Comparison of ENCODE assay signal across 11 mouse cellular contexts in genomic region chr3:121433359-121433758, GRCm38 (mm10). TPM values are rescaled to one million over a fixed set of nuclear protein-coding genes. Genes with fewer than 3 reads are reported as not detected.
A peak's percentile ranks its signal among the peaks of the same experiment; 100 is the strongest.
DNase-seq lines count a peak whose midpoint lies in the region; ATAC-seq and TF ChIP-seq lines count a peak whose summit lies in the region.
"Had no signal": no experiment of that assay in that cellular context is flagged by ENCODE, and none has a peak within 500 bp of the region (broad histone marks: within the 10 kb centered on the region; RNA-seq: fewer than 3 reads in every experiment).

No protein-coding gene starts in this region.

- 90% methylated on average over 6 of the region's 6 CpGs for WGBS in forebrain, embryonic 12.5 days
- 88% methylated on average over 6 of the region's 6 CpGs for WGBS in forebrain, embryonic 16.5 days
- 76% methylated on average over 6 of the region's 6 CpGs for WGBS in intestine, embryonic 15.5 days
- WGBS in intestine, postnatal 0 days: 70% methylated on average over 6 of the region's 6 CpGs
- 58% methylated on average over 6 of the region's 6 CpGs for WGBS in limb, embryonic 14.5 days

- 0 out of 2 replicates have a peak overlapping the region, but pooled peaks have one; percentile 12 for H3K9ac ChIP-seq in forebrain, embryonic 12.5 days
- H3K9ac ChIP-seq in forebrain, embryonic 16.5 days (replicated peaks; ENCODE audit: low read depth, low read length): no peak overlapping the region
- H3K9ac ChIP-seq in intestine, embryonic 15.5 days: no peak overlapping the region
- H3K9ac ChIP-seq in intestine, postnatal 0 days (ENCODE audit: low read depth, low read length): no peak overlapping the region
- H3K9ac ChIP-seq in limb, embryonic 14.5 days (ENCODE audit: low read depth, low read length, severe bottlenecking): peak overlapping the region; percentile 32

- no peaks in the 10 kb centered on the region for H3K27me3 ChIP-seq in forebrain, embryonic 12.5 days
- no peaks in the 10 kb centered on the region for H3K27me3 ChIP-seq in forebrain, embryonic 16.5 days (replicated peaks; ENCODE audit: control insufficient read depth, insufficient read depth, low read length)
- H3K27me3 ChIP-seq in intestine, embryonic 15.5 days (replicated peaks): no peaks in the 10 kb centered on the region
- H3K27me3 ChIP-seq in intestine, postnatal 0 days (replicated peaks; ENCODE audit: control insufficient read depth, insufficient read depth, low read length): no peaks in the 10 kb centered on the region
- no peaks in the 10 kb centered on the region for H3K27me3 ChIP-seq in limb, embryonic 14.5 days (ENCODE audit: control insufficient read depth, insufficient read depth, low read length)

- no peak for ATAC-seq in forebrain, embryonic 12.5 days (ENCODE audit: low FRiP score)
- ATAC-seq in forebrain, embryonic 16.5 days: no peak
- 0 out of 2 replicates have a peak, but pooled peaks have one; percentile 19 for ATAC-seq in intestine, embryonic 15.5 days
- no peak for ATAC-seq in intestine, postnatal 0 days
- ATAC-seq in limb, embryonic 14.5 days (ENCODE audit: low FRiP score, low read depth): no peak
- no peak for ATAC-seq in CD4-positive, CD25-positive, alpha-beta regulatory T cell, adult 4 months
- ATAC-seq: midbrain, embryonic 16.5 days had no signal

- no peak for DNase-seq in limb, embryonic 14.5 days (ENCODE audit: low spot score)
- DNase-seq in adrenal gland, postnatal 14 days: no peak
- DNase-seq: adrenal gland, postnatal 25 days; cerebellum, adult 9-10 months had no signal

- peaks cover 13% of the 10 kb centered on the region for H3K36me3 ChIP-seq in forebrain, embryonic 12.5 days (replicated peaks)
- no peaks in the 10 kb centered on the region for H3K36me3 ChIP-seq in forebrain, embryonic 16.5 days (ENCODE audit: control insufficient read depth, insufficient read depth)
- H3K36me3 ChIP-seq in intestine, embryonic 15.5 days: peaks cover 3% of the 10 kb centered on the region; the same call in 1 of the 2 replicates
- no peaks in the 10 kb centered on the region for H3K36me3 ChIP-seq in intestine, postnatal 0 days (ENCODE audit: control insufficient read depth, insufficient read depth)
- H3K36me3 ChIP-seq in limb, embryonic 14.5 days (ENCODE audit: control insufficient read depth, insufficient read depth, low read length): peaks cover 6% of the 10 kb centered on the region; the same call in 1 of the 2 replicates

- H3K4me2 ChIP-seq in forebrain, embryonic 12.5 days: no peak overlapping the region
- no peak overlapping the region for H3K4me2 ChIP-seq in forebrain, embryonic 16.5 days (ENCODE audit: low read length)
- no peak overlapping the region for H3K4me2 ChIP-seq in intestine, embryonic 15.5 days (replicated peaks)
- no peak overlapping the region for H3K4me2 ChIP-seq in intestine, postnatal 0 days (replicated peaks; ENCODE audit: low read depth)
- peak overlapping the region; percentile 37 for H3K4me2 ChIP-seq in limb, embryonic 14.5 days (replicated peaks; ENCODE audit: low read depth, low read length, severe bottlenecking)

- H3K27ac ChIP-seq in forebrain, embryonic 12.5 days: no peak overlapping the region
- no peak overlapping the region; the same call in 1 of the 2 replicates for H3K27ac ChIP-seq in forebrain, embryonic 16.5 days (ENCODE audit: low read length)
- H3K27ac ChIP-seq in intestine, embryonic 15.5 days: no peak overlapping the region
- H3K27ac ChIP-seq in intestine, postnatal 0 days (ENCODE audit: low read depth, low read length): no peak overlapping the region
- H3K27ac ChIP-seq in brown adipose tissue, adult 24 weeks (replicated peaks; ENCODE audit: low read depth, low read length): peak overlapping the region; percentile 67
- H3K27ac ChIP-seq in limb, embryonic 14.5 days (replicated peaks; ENCODE audit: low read depth, low read length): peak overlapping the region; percentile 83

- TF ChIP-seq POLR2A in limb, embryonic 14.5 days (IDR thresholded peaks at IDR 0.05; ENCODE audit: borderline replicate concordance, extremely low read depth, insufficient read depth, insufficient read length): no peak

- no peak overlapping the region for H3K4me3 ChIP-seq in forebrain, embryonic 12.5 days (replicated peaks)
- no peak overlapping the region for H3K4me3 ChIP-seq in forebrain, embryonic 16.5 days (replicated peaks; ENCODE audit: low read length)
- H3K4me3 ChIP-seq in intestine, embryonic 15.5 days (replicated peaks): no peak overlapping the region
- no peak overlapping the region for H3K4me3 ChIP-seq in intestine, postnatal 0 days (ENCODE audit: low read depth, low read length)
- H3K4me3 ChIP-seq in brown adipose tissue, adult 24 weeks (ENCODE audit: insufficient read depth, low read depth, low read length): no peak overlapping the region
- H3K4me3 ChIP-seq in limb, embryonic 14.5 days (replicated peaks; ENCODE audit: low read length): no peak overlapping the region

- TF ChIP-seq CTCF in intestine, postnatal 0 days (IDR thresholded peaks at IDR 0.05; ENCODE audit: low read depth): no peak

- no peaks in the 10 kb centered on the region for H3K9me3 ChIP-seq in forebrain, embryonic 12.5 days
- no peaks in the 10 kb centered on the region for H3K9me3 ChIP-seq in forebrain, embryonic 16.5 days (ENCODE audit: control insufficient read depth, low read length)
- no peaks in the 10 kb centered on the region for H3K9me3 ChIP-seq in intestine, embryonic 15.5 days
- no peaks in the 10 kb centered on the region for H3K9me3 ChIP-seq in intestine, postnatal 0 days (ENCODE audit: control insufficient read depth)
- no peaks in the 10 kb centered on the region for H3K9me3 ChIP-seq in limb, embryonic 14.5 days (ENCODE audit: control insufficient read depth, low read length)

- peaks cover 83% of the 10 kb centered on the region for H3K4me1 ChIP-seq in forebrain, embryonic 12.5 days
- H3K4me1 ChIP-seq in forebrain, embryonic 16.5 days (replicated peaks; ENCODE audit: control insufficient read depth, insufficient read depth, low read length): peaks cover 48% of the 10 kb centered on the region
- peaks cover 51% of the 10 kb centered on the region for H3K4me1 ChIP-seq in intestine, embryonic 15.5 days (replicated peaks)
- H3K4me1 ChIP-seq in intestine, postnatal 0 days (replicated peaks; ENCODE audit: control insufficient read depth, insufficient read depth, low read length): no peaks in the 10 kb centered on the region
- H3K4me1 ChIP-seq in brown adipose tissue, adult 24 weeks (ENCODE audit: control insufficient read depth, insufficient read depth, insufficient read length, low read length): peaks cover 42% of the 10 kb centered on the region
- H3K4me1 ChIP-seq in limb, embryonic 14.5 days (ENCODE audit: control insufficient read depth, insufficient read depth, low read length): peaks cover 64% of the 10 kb centered on the region

RNA-seq across cellular contexts. Expression of gene Cnn3, which starts 7.1 kb away (rescaled TPM):
- 831 and 838 TPM in 2 replicates for polyA plus RNA-seq in forebrain, embryonic 12.5 days (2016; fragmentation: Nextera tagmentation; extraction: Ambion mirVana)
- polyA plus RNA-seq in forebrain, embryonic 16.5 days (2015; fragmentation: Nextera tagmentation; extraction: Ambion mirVana): 554 and 700 TPM in 2 replicates
- 414 and 470 TPM in 2 replicates for polyA plus RNA-seq in intestine, embryonic 15.5 days (2015; fragmentation: Nextera tagmentation; extraction: Ambion mirVana)
- polyA plus RNA-seq in intestine, postnatal 0 days (2015; fragmentation: Nextera tagmentation; extraction: Ambion mirVana): 132 and 135 TPM in 2 replicates
- 28.7 and 35.4 TPM in 2 replicates for polyA plus RNA-seq in brown adipose tissue, adult 24 weeks (2012; ENCODE audit: insufficient read depth, insufficient read length, missing spikeins)
- 674 and 696 TPM in 2 replicates for polyA plus RNA-seq in limb, embryonic 14.5 days (2012; rRNA removed)
- polyA plus RNA-seq in limb, embryonic 14.5 days (2014; fragmentation: Nextera tagmentation; extraction: Ambion mirVana): 746 and 782 TPM in 2 replicates
- polyA plus RNA-seq in CD4-positive, CD25-positive, alpha-beta regulatory T cell, adult 4 months (2017; shearing (Covaris generic)): 1 to 10 TPM; 8.8 to 9.7 TPM
- 267 and 270 TPM in 2 replicates for total RNA-seq in adrenal gland, postnatal 14 days (2021)

Comparison
In these comparisons a context has a peak if more than half of its experiments do, and no peak if none do; other contexts are left out.
1. H3K9ac ChIP-seq: peak in forebrain, embryonic 12.5 days (single experiment) and limb, embryonic 14.5 days (single experiment); none in forebrain, embryonic 16.5 days (single experiment), intestine, embryonic 15.5 days (single experiment) and intestine, postnatal 0 days (single experiment).
2. H3K27ac ChIP-seq: peak in brown adipose tissue, adult 24 weeks (single experiment) and limb, embryonic 14.5 days (single experiment); none in forebrain, embryonic 12.5 days (single experiment), forebrain, embryonic 16.5 days (single experiment), intestine, embryonic 15.5 days (single experiment) and intestine, postnatal 0 days (single experiment).